Mouse (Mus musculus): ENCODE results near the gene Ccdc66.

Ccdc66 gene

GRCm38 (mm10) chr14:27507894-27508643, at the start of gene Ccdc66:
Gene Ccdc66, minus strand, starts transcription at chr14:27508460.
- peak; percentile 96 for DNase-seq (ENCODE audit: low read depth, low spot score)

DNA sequence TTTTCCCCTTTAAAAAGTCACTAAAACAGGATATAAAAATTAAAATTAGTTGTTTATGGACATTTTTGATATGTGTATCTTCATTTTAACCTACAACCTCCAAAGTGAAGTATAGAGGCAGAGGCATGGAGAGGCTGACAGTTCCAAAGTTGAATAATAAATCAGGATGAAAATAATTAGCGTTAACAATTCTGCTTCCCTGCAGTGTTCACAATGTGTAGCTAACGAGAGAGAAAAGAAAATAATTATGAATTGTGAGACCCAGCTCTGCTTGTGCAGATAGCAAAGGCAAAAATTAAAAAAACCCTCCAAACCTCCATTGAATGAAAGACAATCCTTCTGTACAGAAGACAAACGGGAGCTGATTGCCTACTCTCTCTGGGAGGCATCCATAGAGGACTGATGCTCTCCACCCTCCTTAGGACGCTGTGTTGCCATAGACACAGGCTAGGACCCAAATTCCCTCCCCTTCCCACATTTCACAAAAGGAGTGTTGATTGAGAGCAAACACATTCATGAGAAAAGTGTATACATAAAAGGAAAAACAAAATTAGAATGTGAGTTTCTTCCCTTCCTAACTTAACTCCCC, 35.7 kb upstream of the Ccdc66 start:
- DNase-seq (ENCODE audit: low read depth, low spot score) = no peak

GRCm38 (mm10) chr14:27536441-27536840, 28.2 kb upstream of the Ccdc66 start:
- no peak for DNase-seq (ENCODE audit: low read depth, low spot score)

DNA sequence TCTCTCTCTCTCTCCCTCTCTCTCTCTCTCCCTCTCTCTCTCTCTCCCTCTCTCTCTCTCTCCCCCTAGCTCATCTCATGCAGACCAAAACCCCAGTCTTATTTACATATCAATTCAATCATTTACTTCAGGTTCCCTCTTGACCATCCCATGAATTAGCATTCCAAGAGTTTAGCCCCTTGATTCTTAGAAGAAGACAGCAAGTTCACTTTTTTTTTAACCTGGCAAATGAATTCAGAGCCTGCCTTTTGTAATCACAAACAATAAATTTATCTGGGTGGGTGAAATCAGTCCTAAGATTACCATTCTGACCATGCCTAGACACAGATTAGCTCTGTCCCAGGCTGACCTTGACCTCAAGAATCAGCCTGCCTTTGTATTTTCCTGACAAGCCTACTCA, 16.3 kb upstream of the Ccdc66 start:
- DNase-seq (ENCODE audit: low read depth, low spot score) = no peak

GRCm38 (mm10) chr14:27508644-27509301, 513 bp upstream of the Ccdc66 start:
- DNase-seq (ENCODE audit: low read depth, low spot score) = no peak

DNA sequence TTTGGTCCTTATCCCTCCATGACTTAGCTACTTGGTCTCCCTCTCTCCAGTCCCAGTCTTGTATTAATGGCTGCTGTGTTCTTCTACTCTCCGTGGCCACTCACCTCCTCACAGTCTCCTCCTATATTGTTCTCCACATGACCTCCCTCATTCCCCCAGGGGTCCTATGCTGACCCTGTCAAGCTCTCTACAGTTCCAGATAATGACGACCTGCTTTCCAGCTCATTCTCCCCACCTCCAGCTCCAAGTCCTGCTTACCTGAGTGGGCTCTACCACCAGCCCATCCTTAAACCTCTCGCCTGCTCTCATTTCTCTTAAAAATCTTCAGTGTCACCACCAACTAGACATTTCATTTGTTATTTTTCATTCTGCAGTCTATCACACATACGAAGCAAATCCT, 7.2 kb downstream of the Ccdc66 start:
- no peak for DNase-seq (ENCODE audit: low read depth, low spot score)

- DNase-seq (ENCODE audit: low read depth, low spot score) = no peak
Observed at GRCm38 (mm10) chr14:27493516-27493915, 14.7 kb downstream of the Ccdc66 start.

GRCm38 (mm10) chr14:27491399-27491798, 16.9 kb downstream of the Ccdc66 start:
- no peak for DNase-seq (ENCODE audit: low read depth, low spot score)

GRCm38 (mm10) chr14:27446963-27447362, 61.3 kb downstream of the Ccdc66 start:
- DNase-seq (ENCODE audit: low read depth, low spot score) = no peak

GRCm38 (mm10) chr14:27444851-27445281, 63.4 kb downstream of the Ccdc66 start:
- no peak for DNase-seq (ENCODE audit: low read depth, low spot score)

- peak; percentile 40 for DNase-seq (ENCODE audit: low read depth, low spot score)
Observed at GRCm38 (mm10) chr14:27440921-27441320, 67.3 kb downstream of the Ccdc66 start.

DNA sequence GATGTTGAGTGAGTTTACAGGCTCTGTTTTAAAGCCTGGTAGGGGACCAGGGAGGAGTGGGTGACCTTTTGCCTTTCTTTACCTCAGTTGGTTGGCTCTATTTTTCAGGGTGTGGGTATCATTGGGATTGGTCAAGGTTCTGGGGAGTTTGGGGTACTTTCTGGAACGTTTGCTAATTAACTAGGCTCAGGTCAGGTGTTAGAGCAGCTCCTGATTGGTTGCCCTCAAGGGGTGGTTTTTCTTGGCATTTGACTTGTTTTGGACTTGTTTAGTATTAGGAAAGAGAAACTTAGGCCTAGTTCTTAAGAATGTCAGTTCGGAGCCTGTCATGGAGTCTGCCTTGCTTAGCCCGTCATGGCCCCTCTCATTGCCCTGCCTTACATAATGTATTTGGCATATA, 71.4 kb downstream of the Ccdc66 start:
- no peak for DNase-seq (ENCODE audit: low read depth, low spot score)

GRCm38 (mm10) chr14:27436116-27436515, 72.1 kb downstream of the Ccdc66 start:
- no peak for DNase-seq (ENCODE audit: low read depth, low spot score)

DNA sequence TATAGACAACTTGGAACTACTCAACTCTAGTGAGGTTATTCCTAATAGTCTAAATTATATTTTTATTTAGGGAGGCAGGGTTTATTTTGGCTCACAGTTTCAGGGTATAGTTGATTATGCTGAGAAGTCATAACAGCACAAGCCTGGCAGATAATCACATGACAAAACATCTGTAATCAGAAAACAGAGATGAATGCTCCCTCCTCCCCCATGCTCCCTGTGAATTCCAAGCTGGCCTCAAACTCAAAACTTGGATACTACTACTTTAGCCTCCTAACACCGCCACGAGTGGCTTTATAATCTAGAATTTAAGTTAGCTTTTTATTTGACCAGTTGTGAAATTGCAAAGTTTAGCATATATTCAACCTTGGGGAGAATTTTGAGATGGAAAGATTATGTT, 76.2 kb downstream of the Ccdc66 start:
- DNase-seq (ENCODE audit: low read depth, low spot score) = no peak

Data from forelimb bud, embryonic 11.5 days (tissue).